Mouse (Mus musculus) hindbrain, embryonic 11.5 days (tissue): Measurements from ENCODE around the gene Igsf11. TPM values are rescaled to one million over a fixed set of nuclear protein-coding genes. Genes with fewer than 3 reads are reported as not detected.

ENCODE experiments used
- ATAC-seq: fragments of 200-750 bp; cut with Nextera tagmentation; 2 replicates; pipeline ENCODE4 v1.8.0; 2017; ENCODE audit warnings: mild to moderate bottlenecking, moderate TSS enrichment, moderate library complexity; ENCODE audit not compliant: low FRiP score
- DNase-seq: peaks from one replicate; pipeline ENCODE4 v3.0.0-alpha.2; 2015; ENCODE audit warnings: low spot score
- H3K27ac ChIP-seq: fragments of 300-500 bp; sonication (generic); 2 replicates; pipeline ENCODE4 v1.5.1; 2014; ENCODE audit warnings: mild to moderate bottlenecking, low read depth, low read length
- H3K27me3 ChIP-seq: fragments of 300-500 bp; sonication (generic); 2 replicates; pipeline ENCODE4 v1.6.1; 2014; ENCODE audit warnings: mild to moderate bottlenecking, low read length, moderate library complexity, mixed read lengths; ENCODE audit not compliant: control insufficient read depth, insufficient read depth
- H3K36me3 ChIP-seq: fragments of 300-500 bp; sonication (generic); 2 replicates; pipeline ENCODE4 v1.6.1; 2014; ENCODE audit warnings: mild to moderate bottlenecking, low read length, moderate library complexity, mixed read lengths; ENCODE audit not compliant: control insufficient read depth, insufficient read depth
- H3K4me1 ChIP-seq: fragments of 300-500 bp; sonication (generic); replicated peaks from 2 replicates; pipeline ENCODE4 v1.6.1; 2014; ENCODE audit warnings: low read length, mixed read lengths; ENCODE audit not compliant: control insufficient read depth, insufficient read depth
- H3K4me2 ChIP-seq: fragments of 300-500 bp; sonication (generic); replicated peaks from 2 replicates; pipeline ENCODE4 v1.6.1; 2014; ENCODE audit warnings: mild to moderate bottlenecking, low read depth, low read length
- H3K4me3 ChIP-seq: fragments of 300-500 bp; sonication (generic); 2 replicates; pipeline ENCODE4 v1.5.1; 2014; ENCODE audit warnings: low read depth, low read length
- H3K9ac ChIP-seq: fragments of 300-500 bp; sonication (generic); 2 replicates; pipeline ENCODE4 v1.6.1; 2014; ENCODE audit warnings: low read depth, low read length
- H3K9me3 ChIP-seq: fragments of 300-500 bp; sonication (generic); 2 replicates; pipeline ENCODE4 v1.6.1; 2016; ENCODE audit warnings: low read length; ENCODE audit not compliant: control insufficient read depth
- WGBS: fragments of 180-500 bp; shearing (Covaris S2); extraction: QIAGEN DNeasy Blood & Tissue Kit; methylation state at CpG from one replicate; pipeline ENCODE4 v1.1.7; 2014; 5-methylcytosine and 5-hydroxymethylcytosine counted together
- polyA plus RNA-seq: library from polyadenylated mRNA; unstranded; fragments of >200 nt; fragmentation: Nextera tagmentation; extraction: Ambion mirVana; gene quantifications from 2 replicates; pipeline ENCODE4 v1.2.1, GENCODE M21; 2014

The Igsf11 gene
- polyA plus RNA-seq, 1 experiment from 2014 or later = 5.4 TPM

- WGBS = 98% methylated on average over 12 of the region's 12 CpGs
- Histone ChIP-seq H3K4me3 (no peak overlapping the region), H3K4me2 (no peak overlapping the region), H3K4me1 (no peaks in the 10 kb centered on the region), H3K9ac (no peak overlapping the region), H3K27me3 (no peaks in the 10 kb centered on the region), H3K36me3 (no peaks in the 10 kb centered on the region), H3K9me3 (no peaks in the 10 kb centered on the region), H3K27ac (no peak overlapping the region)
- DNase-seq (no peak), ATAC-seq (no peak)
Measured at GRCm38 (mm10) chr16:38916053-38916786, 23.7 kb downstream of the Igsf11 start.

GRCm38 (mm10) chr16:38916885-38917284, 24.4 kb downstream of the Igsf11 start:
- DNase-seq = no peak
- H3K4me3 ChIP-seq = no peak overlapping the region
- H3K9ac ChIP-seq = no peak overlapping the region
- H3K9me3 ChIP-seq = no peaks in the 10 kb centered on the region
- no peak for ATAC-seq
- H3K27ac ChIP-seq = no peak overlapping the region
- no peak overlapping the region for H3K4me2 ChIP-seq
- H3K27me3 ChIP-seq = no peaks in the 10 kb centered on the region
- WGBS = 88% methylated on average over 5 of the region's 5 CpGs
- H3K36me3 ChIP-seq = no peaks in the 10 kb centered on the region
- H3K4me1 ChIP-seq = no peaks in the 10 kb centered on the region

- Histone ChIP-seq H3K4me1 (no peaks in the 10 kb centered on the region), H3K27me3 (no peaks in the 10 kb centered on the region), H3K4me2 (no peak overlapping the region), H3K36me3 (no peaks in the 10 kb centered on the region), H3K4me3 (no peak overlapping the region), H3K9me3 (no peaks in the 10 kb centered on the region), H3K9ac (no peak overlapping the region), H3K27ac (no peak overlapping the region)
- no peak for DNase-seq
- WGBS = 91% methylated on average over 2 of the region's 2 CpGs
- ATAC-seq = no peak
Measured at GRCm38 (mm10) chr16:38918121-38918520, 25.6 kb downstream of the Igsf11 start.

- no peaks in the 10 kb centered on the region for H3K36me3 ChIP-seq
- no peaks in the 10 kb centered on the region for H3K4me1 ChIP-seq
- H3K27ac ChIP-seq = no peak overlapping the region
- no peak overlapping the region for H3K9ac ChIP-seq
- H3K9me3 ChIP-seq = no peaks in the 10 kb centered on the region
- no peaks in the 10 kb centered on the region for H3K27me3 ChIP-seq
- H3K4me3 ChIP-seq = no peak overlapping the region
- 96% methylated on average over 5 of the region's 5 CpGs for WGBS
- no peak overlapping the region for H3K4me2 ChIP-seq
- DNase-seq = no peak
- no peak for ATAC-seq
Measured at GRCm38 (mm10) chr16:38920488-38920887, 28.0 kb downstream of the Igsf11 start.

- H3K36me3 ChIP-seq = no peaks in the 10 kb centered on the region
- 65% methylated on average over 13 of the region's 13 CpGs for WGBS
- ATAC-seq (no peak), DNase-seq (no peak)
- H3K4me3 ChIP-seq = no peak overlapping the region
- no peaks in the 10 kb centered on the region for H3K4me1 ChIP-seq
- H3K27me3 ChIP-seq = no peaks in the 10 kb centered on the region
- H3K4me2 ChIP-seq = no peak overlapping the region
- no peaks in the 10 kb centered on the region for H3K9me3 ChIP-seq
- no peak overlapping the region for H3K27ac ChIP-seq
- no peak overlapping the region for H3K9ac ChIP-seq
Measured at GRCm38 (mm10) chr16:38924940-38925339, 32.5 kb downstream of the Igsf11 start.

GRCm38 (mm10) chr16:38928760-38929159, 36.3 kb downstream of the Igsf11 start:
- Histone ChIP-seq H3K27ac (no peak overlapping the region), H3K36me3 (no peaks in the 10 kb centered on the region), H3K9ac (no peak overlapping the region), H3K4me3 (no peak overlapping the region), H3K4me2 (no peak overlapping the region), H3K27me3 (no peaks in the 10 kb centered on the region), H3K9me3 (no peaks in the 10 kb centered on the region), H3K4me1 (no peaks in the 10 kb centered on the region)
- WGBS = 81% methylated on average over 7 of the region's 7 CpGs
- DNase-seq = no peak
- no peak for ATAC-seq

GRCm38 (mm10) chr16:38931519-38931918, 39.0 kb downstream of the Igsf11 start:
- H3K4me3 ChIP-seq = no peak overlapping the region
- WGBS = 87% methylated on average over 6 of the region's 6 CpGs
- no peak overlapping the region for H3K4me2 ChIP-seq
- DNase-seq (no peak), ATAC-seq (no peak)
- H3K9ac ChIP-seq = no peak overlapping the region
- no peaks in the 10 kb centered on the region for H3K27me3 ChIP-seq
- H3K27ac ChIP-seq = no peak overlapping the region
- H3K4me1 ChIP-seq = no peaks in the 10 kb centered on the region
- no peaks in the 10 kb centered on the region for H3K9me3 ChIP-seq
- H3K36me3 ChIP-seq = no peaks in the 10 kb centered on the region

- Histone ChIP-seq H3K36me3 (no peaks in the 10 kb centered on the region), H3K9me3 (no peaks in the 10 kb centered on the region), H3K27ac (peak overlapping the region; percentile 66), H3K27me3 (no peaks in the 10 kb centered on the region), H3K4me2 (no peak overlapping the region), H3K9ac (no peak overlapping the region), H3K4me1 (peaks cover 5% of the 10 kb centered on the region; the same call in 1 of the 2 replicates), H3K4me3 (no peak overlapping the region)
- 60% methylated on average over 3 of the region's 3 CpGs for WGBS
- no peak for DNase-seq
- ATAC-seq = peak; percentile 76
Measured at GRCm38 (mm10) chr16:38940805-38941204, 48.3 kb downstream of the Igsf11 start.

- H3K9ac ChIP-seq = no peak overlapping the region
- ATAC-seq (peak; percentile 82), DNase-seq (peak; percentile 71)
- H3K4me1 ChIP-seq = peaks cover 5% of the 10 kb centered on the region; the same call in 1 of the 2 replicates
- no peak overlapping the region for H3K4me3 ChIP-seq
- no peaks in the 10 kb centered on the region for H3K36me3 ChIP-seq
- H3K4me2 ChIP-seq = no peak overlapping the region
- H3K27me3 ChIP-seq = no peaks in the 10 kb centered on the region
- H3K27ac ChIP-seq = peak overlapping the region; percentile 66
- 32% methylated on average over 6 of the region's 6 CpGs for WGBS
- H3K9me3 ChIP-seq = no peaks in the 10 kb centered on the region
Measured at GRCm38 (mm10) chr16:38941275-38941674, 48.8 kb downstream of the Igsf11 start.
